Mouse (Mus musculus) embryonic facial prominence, embryonic 11.5 days (tissue): Measurements from ENCODE around the gene Gng7. TPM values are rescaled to one million over a fixed set of nuclear protein-coding genes. Genes with fewer than 3 reads are reported as not detected.

Experiments used
- ATAC-seq: fragments of 200-750 bp; cut with Nextera tagmentation; replicated peaks from 2 replicates; pipeline ENCODE4 v1.8.0; 2017; ENCODE audit warnings: low read depth; ENCODE audit not compliant: insufficient number of reproducible peaks, low FRiP score, low TSS enrichment
- DNase-seq: peaks from one replicate; pipeline ENCODE4 v3.0.0-alpha.2; 2015; ENCODE audit warnings: low spot score
- H3K27ac ChIP-seq: fragments of 300-500 bp; sonication (generic); replicated peaks from 2 replicates; pipeline ENCODE4 v1.5.1; 2014; ENCODE audit warnings: mild to moderate bottlenecking, low read depth, low read length, control low read depth
- H3K27me3 ChIP-seq: fragments of 300-500 bp; sonication (generic); 2 replicates; pipeline ENCODE4 v1.6.1; 2014; ENCODE audit warnings: mild to moderate bottlenecking, low read length, moderate library complexity, mixed read lengths; ENCODE audit not compliant: control insufficient read depth, insufficient read depth
- H3K36me3 ChIP-seq: fragments of 300-500 bp; sonication (generic); replicated peaks from 2 replicates; pipeline ENCODE4 v1.6.1; 2014; ENCODE audit warnings: low read depth, mild to moderate bottlenecking, low read length, moderate library complexity, mixed read lengths; ENCODE audit not compliant: control insufficient read depth, insufficient read depth
- H3K4me1 ChIP-seq: fragments of 300-500 bp; sonication (generic); 2 replicates; pipeline ENCODE4 v1.6.1; 2014; ENCODE audit warnings: low read length, mixed read lengths; ENCODE audit not compliant: control insufficient read depth, insufficient read depth
- H3K4me2 ChIP-seq: fragments of 300-500 bp; sonication (generic); 2 replicates; pipeline ENCODE4 v1.6.1; 2014; ENCODE audit warnings: low read depth, mild to moderate bottlenecking, control low read depth, low read length, moderate library complexity
- H3K4me3 ChIP-seq: fragments of 300-500 bp; sonication (generic); 2 replicates; pipeline ENCODE4 v1.5.1; 2014; ENCODE audit warnings: low read depth, low read length, control low read depth
- H3K9ac ChIP-seq: fragments of 300-500 bp; sonication (generic); replicated peaks from 2 replicates; pipeline ENCODE4 v1.6.1; 2014; ENCODE audit warnings: mild to moderate bottlenecking, control low read depth, low read length
- H3K9me3 ChIP-seq: fragments of 300-500 bp; sonication (generic); replicated peaks from 2 replicates; pipeline ENCODE4 v1.6.1; 2016; ENCODE audit warnings: mild to moderate bottlenecking, low read length, inconsistent platforms, mixed read lengths; ENCODE audit not compliant: control insufficient read depth
- WGBS: fragments of 180-500 bp; shearing (Covaris S2); extraction: QIAGEN DNeasy Blood & Tissue Kit; methylation state at CpG from one replicate; pipeline ENCODE4 v1.1.7; 2014; 5-methylcytosine and 5-hydroxymethylcytosine counted together
- polyA plus RNA-seq: library from polyadenylated mRNA; unstranded; fragments of >200 nt; fragmentation: Nextera tagmentation; extraction: Ambion mirVana; gene quantifications from 2 replicates; pipeline ENCODE4 v1.2.1, GENCODE M21; 2014

Gene Gng7
- polyA plus RNA-seq, 1 experiment from 2014 or later: 5.4 TPM

- Histone ChIP-seq H3K4me1 (no peaks in the 10 kb centered on the region), H3K9ac (no peak overlapping the region), H3K4me3 (no peak overlapping the region), H3K9me3 (no peaks in the 10 kb centered on the region), H3K27ac (no peak overlapping the region), H3K36me3 (no peaks in the 10 kb centered on the region; the same call in 1 of the 2 replicates), H3K4me2 (no peak overlapping the region), H3K27me3 (no peaks in the 10 kb centered on the region)
- no peak for ATAC-seq
- no peak for DNase-seq
- 86% methylated on average over 10 of the region's 10 CpGs for WGBS
Observed at GRCm38 (mm10) chr10:81033586-81033985, 18.8 kb upstream of the Gng7 start.

GRCm38 (mm10) chr10:81029031-81029430, 14.3 kb upstream of the Gng7 start:
- H3K4me1 ChIP-seq: peaks cover 3% of the 10 kb centered on the region; the same call in 1 of the 2 replicates
- H3K27me3 ChIP-seq: peaks cover 13% of the 10 kb centered on the region
- no peak overlapping the region for H3K4me2 ChIP-seq
- no peaks in the 10 kb centered on the region; the same call in 1 of the 2 replicates for H3K36me3 ChIP-seq
- no peak overlapping the region for H3K4me3 ChIP-seq
- no peak overlapping the region for H3K27ac ChIP-seq
- no peak overlapping the region for H3K9ac ChIP-seq
- ATAC-seq (no peak), DNase-seq (no peak)
- H3K9me3 ChIP-seq: no peaks in the 10 kb centered on the region
- 69% methylated on average over 10 of the region's 10 CpGs for WGBS

GRCm38 (mm10) chr10:81028219-81028618, 13.5 kb upstream of the Gng7 start:
- Histone ChIP-seq H3K27me3 (peaks cover 13% of the 10 kb centered on the region), H3K27ac (no peak overlapping the region), H3K36me3 (no peaks in the 10 kb centered on the region; the same call in 1 of the 2 replicates), H3K9me3 (no peaks in the 10 kb centered on the region), H3K4me3 (no peak overlapping the region), H3K4me2 (no peak overlapping the region), H3K4me1 (peaks cover 3% of the 10 kb centered on the region; the same call in 1 of the 2 replicates), H3K9ac (no peak overlapping the region)
- no peak for DNase-seq
- ATAC-seq: no peak

- WGBS: 48% methylated on average over 4 of the region's 4 CpGs
- H3K4me2 ChIP-seq: no peak overlapping the region
- H3K27me3 ChIP-seq: peaks cover 17% of the 10 kb centered on the region
- no peak overlapping the region for H3K27ac ChIP-seq
- H3K4me3 ChIP-seq: no peak overlapping the region
- no peak for DNase-seq
- H3K9me3 ChIP-seq: no peaks in the 10 kb centered on the region
- no peak overlapping the region for H3K9ac ChIP-seq
- H3K4me1 ChIP-seq: peaks cover 3% of the 10 kb centered on the region; the same call in 1 of the 2 replicates
- no peaks in the 10 kb centered on the region; the same call in 1 of the 2 replicates for H3K36me3 ChIP-seq
- ATAC-seq: no peak
Observed at GRCm38 (mm10) chr10:81027331-81027730, 12.6 kb upstream of the Gng7 start.

GRCm38 (mm10) chr10:81026857-81027256, 12.1 kb upstream of the Gng7 start:
- Histone ChIP-seq H3K4me1 (peaks cover 3% of the 10 kb centered on the region; the same call in 1 of the 2 replicates), H3K9me3 (no peaks in the 10 kb centered on the region), H3K9ac (no peak overlapping the region), H3K4me2 (no peak overlapping the region), H3K4me3 (no peak overlapping the region), H3K36me3 (no peaks in the 10 kb centered on the region; the same call in 1 of the 2 replicates), H3K27ac (no peak overlapping the region), H3K27me3 (peaks cover 21% of the 10 kb centered on the region)
- ATAC-seq (no peak), DNase-seq (no peak)
- 89% methylated on average over 5 of the region's 5 CpGs for WGBS

- H3K9ac ChIP-seq: no peak within 1 kb of the TSS; the same call in 1 of the 2 replicates
- DNase-seq: no peak
- peaks cover 22% of the 10 kb centered on the region for H3K27me3 ChIP-seq
- H3K9me3 ChIP-seq: no peaks in the 10 kb centered on the region
- no peaks in the 10 kb centered on the region; the same call in 1 of the 2 replicates for H3K36me3 ChIP-seq
- peaks cover 3% of the 10 kb centered on the region; the same call in 1 of the 2 replicates for H3K4me1 ChIP-seq
- H3K27ac ChIP-seq: no peak within 1 kb of the TSS
- no peak for ATAC-seq
- 50% methylated on average over 12 of the region's 12 CpGs for WGBS
- peak within 1 kb of the TSS; percentile 29 for H3K4me3 ChIP-seq
- H3K4me2 ChIP-seq: peak within 1 kb of the TSS; percentile 59
Observed at GRCm38 (mm10) chr10:81025639-81026275, 11.0 kb upstream of the Gng7 start, which contains the start of gene Diras1. Gene Diras1 (minus strand): TSS chr10:81025662.

- WGBS: 3% methylated on average over 22 of the region's 43 CpGs
- Histone ChIP-seq H3K27ac (no peak overlapping the region), H3K9ac (no peak overlapping the region; the same call in 1 of the 2 replicates), H3K27me3 (peaks cover 22% of the 10 kb centered on the region), H3K4me3 (peak overlapping the region; percentile 29), H3K4me2 (peak overlapping the region; percentile 59), H3K4me1 (peaks cover 3% of the 10 kb centered on the region; the same call in 1 of the 2 replicates), H3K36me3 (no peaks in the 10 kb centered on the region), H3K9me3 (no peaks in the 10 kb centered on the region)
- ATAC-seq: no peak; the same call in 1 of the 2 replicates
- DNase-seq: peak; percentile 27
Observed at GRCm38 (mm10) chr10:81025047-81025621, 10.4 kb upstream of the Gng7 start.
